Mouse (Mus musculus) liver, embryonic 14.5 days (tissue): ENCODE results near the gene Tenm2.

Experiments
- CTCF ChIP-seq: IDR thresholded peaks from 2 replicates; pipeline ENCODE4 v1.5.1; 2016; ENCODE audit warnings: antibody characterized with exemption, low read depth, control low read depth
- EP300 ChIP-seq: IDR thresholded peaks from 2 replicates; pipeline ENCODE4 v1.6.1; 2016; ENCODE audit warnings: antibody characterized with exemption, low read depth

GRCm38 (mm10) chr11:36700951-36701350 lies 534.8 kb downstream of the Tenm2 start:
- TF ChIP-seq CTCF (no peak), EP300 (no peak)
